Mouse (Mus musculus): ENCODE data around the gene Ccdc86.

Ccdc86 gene

DNA sequence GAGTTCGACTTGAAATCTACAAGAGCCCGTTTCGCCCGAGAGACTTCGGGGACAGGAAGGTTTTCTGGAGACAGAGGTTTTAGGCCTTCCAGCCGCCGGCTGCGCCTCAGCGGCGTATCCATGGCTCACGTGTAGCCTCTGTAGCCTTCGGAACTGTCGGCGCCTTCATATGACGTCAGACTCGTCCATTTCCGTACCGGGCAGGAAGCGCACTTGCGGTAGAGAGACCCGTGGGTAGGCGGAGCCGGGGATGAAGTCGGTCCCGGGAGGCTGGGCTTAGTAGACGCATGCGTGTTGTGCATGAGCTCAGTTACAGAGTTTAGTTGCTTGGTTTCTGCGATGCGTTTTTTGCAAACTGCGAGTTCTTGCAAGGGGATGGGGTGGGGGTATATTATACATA lies at the start of gene Ccdc86:
Gene Ccdc86, minus strand, starts transcription at position 155 of the 400 bp plus-strand sequence.
- DNase-seq (ENCODE audit: low spot score in 2 of 2), result peak; percentile 81 to 93

DNA sequence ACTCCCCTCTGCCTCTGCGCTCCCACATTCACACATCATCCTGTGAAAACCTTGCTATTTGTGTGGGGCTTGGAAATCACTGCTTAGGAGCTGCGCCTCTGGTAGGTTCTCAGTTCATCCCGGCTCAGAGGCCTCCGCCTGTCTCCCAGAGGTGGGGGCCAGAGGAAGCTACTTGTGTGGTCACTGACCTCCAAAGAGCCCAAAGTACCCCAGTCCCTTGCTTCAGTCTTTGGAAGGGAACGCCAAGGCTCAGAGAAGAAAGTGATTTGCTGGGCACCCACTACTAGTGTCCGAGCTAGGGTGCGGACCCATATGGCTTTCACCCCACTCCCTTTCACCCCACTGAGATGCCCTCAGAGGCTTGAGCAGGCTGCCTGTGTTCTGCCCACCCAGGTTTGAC lies 44.1 kb upstream of the Ccdc86 start, which contains the start of gene Ms4a15:
Gene Ms4a15, minus strand, starts transcription at position 101 of the 400 bp plus-strand sequence.
- DNase-seq (ENCODE audit: low spot score in 2 of 2), result no peak

DNA sequence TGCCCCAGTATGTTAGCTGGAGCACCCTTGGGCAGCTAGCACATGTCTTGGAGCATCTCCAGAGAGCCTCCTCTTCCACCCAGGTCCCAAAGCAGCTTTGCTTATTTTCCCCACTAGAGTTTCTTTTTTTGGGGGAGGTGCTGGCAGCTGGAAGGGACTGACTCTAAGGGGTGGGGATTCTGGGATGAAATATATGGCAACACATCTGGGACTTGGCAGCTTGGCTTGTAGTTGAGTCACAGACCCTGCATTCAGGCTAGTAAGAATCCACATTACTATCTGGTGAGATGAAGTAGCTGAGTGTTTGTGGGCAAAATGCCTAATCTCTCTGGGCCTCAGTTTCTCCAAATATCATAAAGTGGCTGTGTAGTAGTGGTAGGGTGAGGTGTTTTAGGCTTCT lies 42.8 kb upstream of the Ccdc86 start:
- no peak for DNase-seq (ENCODE audit: low spot score in 2 of 2)

DNA sequence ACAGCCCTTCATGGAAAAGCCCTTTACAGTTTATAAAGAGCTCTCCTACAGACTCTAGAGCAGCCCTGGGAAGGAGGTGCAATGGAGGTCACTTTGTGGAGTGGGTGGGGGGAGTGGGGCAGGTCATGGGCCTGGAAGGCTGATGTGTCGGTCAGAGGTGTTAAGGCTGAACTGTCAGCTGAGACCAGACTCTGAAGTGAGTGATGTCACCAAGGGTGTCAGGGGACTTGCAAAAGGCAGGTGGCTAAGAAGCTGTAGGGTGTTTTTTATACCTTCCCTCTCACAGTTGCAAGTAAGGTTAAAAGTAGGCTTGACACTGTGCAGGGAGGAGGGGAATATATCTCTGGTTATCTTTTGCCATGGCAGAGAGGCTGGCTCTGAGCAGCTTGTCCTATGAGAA lies 41.7 kb upstream of the Ccdc86 start:
- DNase-seq (ENCODE audit: low spot score in 2 of 2), result no peak

DNA sequence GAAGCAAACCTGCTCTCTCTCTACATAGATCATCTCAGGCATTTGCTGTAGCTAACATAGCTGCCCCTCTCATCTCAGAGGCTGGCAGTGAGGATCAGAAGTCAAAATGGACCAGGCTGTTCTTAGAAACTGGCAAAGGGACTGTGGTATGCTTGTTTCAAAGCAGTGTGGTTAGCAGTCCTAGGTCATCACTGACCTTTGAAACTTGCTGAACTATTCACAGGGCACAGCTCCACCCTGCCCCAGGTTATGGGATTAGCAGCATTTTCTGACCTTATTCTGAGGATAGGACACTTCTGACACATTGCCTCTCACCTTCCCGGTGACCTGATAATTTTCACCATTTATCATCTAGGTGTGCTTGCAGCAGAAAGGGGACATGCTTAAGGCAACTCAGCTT lies 39.5 kb upstream of the Ccdc86 start:
- DNase-seq (ENCODE audit: low spot score in 2 of 2), result no peak

DNA sequence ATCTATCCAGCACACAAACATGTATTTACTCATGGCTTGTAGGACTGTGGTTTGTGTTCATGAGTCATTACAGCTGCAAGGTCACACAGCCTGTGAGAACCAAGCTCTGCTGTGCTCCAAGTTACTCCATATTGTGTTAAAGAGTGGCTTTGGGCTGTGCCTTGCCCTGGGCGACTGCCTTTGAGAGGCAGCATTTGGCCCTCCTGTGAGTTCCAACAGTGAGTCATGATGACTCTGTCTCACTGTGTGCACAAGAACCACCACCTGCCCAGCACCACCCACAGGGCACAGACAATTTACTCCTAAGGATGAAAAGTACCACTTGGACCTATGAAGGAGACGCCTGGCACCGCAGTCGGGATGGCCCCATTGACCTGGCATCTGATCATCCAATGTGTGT lies 36.8 kb upstream of the Ccdc86 start:
- no peak for DNase-seq (ENCODE audit: low spot score in 2 of 2)

DNA sequence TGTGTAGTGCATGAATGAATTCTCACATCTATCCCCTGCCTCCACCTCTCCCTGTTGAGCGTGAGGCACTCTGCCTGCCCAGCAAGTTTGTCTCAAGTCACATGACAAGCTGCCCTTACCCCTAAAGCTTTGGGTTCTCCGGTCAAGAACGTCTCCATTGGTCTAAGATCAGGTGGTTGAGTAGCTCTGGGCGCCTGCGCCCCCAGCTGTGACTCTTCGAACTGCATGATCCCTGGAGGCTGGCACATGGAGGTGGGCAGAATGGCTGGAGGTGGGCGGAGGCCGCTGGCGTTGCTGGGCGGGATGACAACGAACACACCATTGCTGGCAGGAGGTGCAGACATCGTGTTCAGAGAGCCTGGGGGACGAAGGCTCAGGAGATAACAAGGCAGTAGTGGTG lies 35.5 kb upstream of the Ccdc86 start:
- DNase-seq (ENCODE audit: low spot score in 2 of 2), result no peak

DNA sequence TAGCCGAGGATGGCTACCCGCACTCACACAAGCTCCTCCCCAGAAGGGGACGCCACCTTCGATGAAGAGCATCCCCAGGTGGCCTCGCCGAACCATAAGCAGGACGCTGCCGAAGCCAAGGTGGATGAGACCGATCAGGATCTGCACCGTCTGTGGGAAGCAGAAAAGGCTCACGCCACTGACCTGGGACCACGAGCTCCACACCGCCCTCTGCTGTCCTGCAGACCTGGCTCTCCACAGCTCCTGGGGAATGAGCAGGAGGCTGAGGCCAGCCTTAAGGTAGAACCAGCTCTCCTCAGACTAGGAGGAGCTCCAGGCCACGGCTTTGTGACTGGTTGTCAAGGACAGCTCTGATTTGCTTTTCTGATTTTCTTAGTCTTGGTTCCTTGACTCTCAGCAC lies 34.1 kb upstream of the Ccdc86 start:
- peak in 1 of 2 experiments; percentile 28 for DNase-seq (ENCODE audit: low spot score in 2 of 2)

DNA sequence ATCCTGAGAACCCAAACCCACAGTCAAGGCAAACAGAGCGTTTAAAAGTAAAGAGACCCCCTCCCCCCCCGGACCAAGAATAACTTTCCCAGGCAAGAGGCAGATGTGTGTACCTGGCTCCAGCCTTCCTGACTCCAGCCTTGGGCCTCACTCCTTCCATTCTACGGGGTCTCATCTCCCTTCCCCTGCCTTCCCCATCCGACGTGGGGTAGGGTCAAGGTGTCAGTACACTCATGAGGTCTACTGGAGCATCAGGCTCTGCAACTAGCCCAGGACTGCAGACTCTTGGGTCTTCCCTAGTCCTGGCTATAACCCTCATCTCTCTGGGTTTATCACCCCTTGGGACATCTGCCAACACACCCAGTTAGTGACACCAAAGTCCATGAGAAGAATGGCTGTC lies 31.1 kb upstream of the Ccdc86 start:
- no peak for DNase-seq (ENCODE audit: low spot score in 2 of 2)

DNA sequence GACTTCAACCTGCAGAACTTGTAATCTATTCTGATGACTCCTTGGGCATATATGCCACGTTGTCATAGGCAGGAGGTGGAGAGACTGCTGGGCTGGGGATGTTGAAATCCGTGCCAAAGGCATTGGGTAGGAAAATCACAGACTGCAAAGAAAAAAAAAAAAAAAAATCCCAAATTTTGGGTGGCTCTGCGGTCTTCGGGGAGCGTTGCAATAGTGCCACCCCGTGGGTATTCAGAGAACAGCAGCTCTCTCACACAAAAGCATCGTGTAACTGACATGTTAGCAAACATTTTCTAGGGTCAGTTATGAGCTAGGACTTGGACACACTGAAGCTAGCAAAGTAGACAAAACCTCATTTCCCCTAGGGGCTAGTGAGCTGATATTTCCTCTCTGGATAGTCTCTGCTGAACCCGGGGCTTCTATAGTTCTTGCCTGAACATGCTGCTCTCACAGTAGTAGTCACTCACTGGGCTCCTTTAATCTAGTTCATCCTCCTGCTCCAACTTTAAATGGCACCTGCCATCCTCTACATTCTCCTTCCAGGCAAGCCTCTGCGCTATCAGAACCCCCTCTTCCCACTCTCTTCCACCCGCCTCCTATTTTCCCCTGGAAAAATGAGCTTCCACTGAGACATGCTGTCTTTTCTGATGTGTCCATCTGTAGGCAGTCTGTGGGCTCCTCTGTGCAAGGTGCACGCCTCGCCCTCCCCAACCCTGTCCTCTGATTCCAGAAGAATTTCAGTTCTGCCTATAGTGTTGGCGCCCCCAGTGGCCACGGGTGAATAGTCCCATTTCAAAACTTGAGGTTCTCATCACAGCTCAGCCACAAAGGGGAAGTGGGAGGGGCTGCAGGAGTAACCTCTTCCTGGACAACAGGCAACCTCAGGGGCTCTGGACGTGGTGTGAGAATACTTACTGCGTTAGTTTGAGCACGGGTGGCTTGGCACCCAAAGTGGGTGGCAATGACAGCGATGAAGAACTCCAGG lies 30.4 kb upstream of the Ccdc86 start:
- peak; percentile 73 to 83 for DNase-seq (ENCODE audit: low spot score in 2 of 2)

DNA sequence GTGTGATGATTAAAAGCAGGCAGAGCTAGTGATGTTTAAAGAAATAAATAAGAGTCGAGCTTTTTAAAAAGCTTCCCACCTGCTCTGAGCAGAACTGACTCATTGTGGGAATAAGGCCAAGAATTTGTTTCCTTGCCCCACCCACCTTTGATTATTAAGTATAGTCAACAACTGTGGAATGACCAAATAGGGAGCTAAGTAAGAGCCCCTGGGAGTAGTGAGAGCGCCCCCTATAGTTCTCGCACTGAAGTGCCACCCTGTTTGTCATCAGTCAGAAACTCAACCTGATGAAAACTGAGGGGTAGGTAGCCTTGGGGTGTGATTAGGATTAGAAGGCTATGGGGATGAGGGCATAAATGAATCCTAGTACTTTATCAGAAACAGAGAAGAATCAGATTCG lies 27.3 kb upstream of the Ccdc86 start:
- no peak for DNase-seq (ENCODE audit: low spot score in 2 of 2)

DNA sequence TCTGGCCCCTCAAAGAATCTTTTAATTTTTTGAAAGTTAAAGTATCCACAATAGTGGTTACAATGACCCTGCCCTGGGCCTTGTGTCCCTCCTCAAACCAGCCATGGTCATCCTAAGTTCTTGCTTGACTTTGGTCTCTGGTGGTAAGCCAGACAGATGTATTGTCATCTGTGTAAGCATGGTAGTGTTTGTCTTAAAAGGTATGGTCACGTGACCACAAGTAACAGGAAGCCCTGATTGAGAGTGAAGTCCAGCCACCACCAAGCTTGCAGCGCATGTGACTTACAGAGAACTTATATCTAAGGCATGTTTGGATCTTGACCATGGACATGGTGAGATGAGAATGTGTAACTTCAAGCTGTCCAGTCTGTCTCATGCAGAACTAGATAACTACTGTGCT lies 26.1 kb upstream of the Ccdc86 start:
- DNase-seq (ENCODE audit: low spot score in 2 of 2), result no peak

DNA sequence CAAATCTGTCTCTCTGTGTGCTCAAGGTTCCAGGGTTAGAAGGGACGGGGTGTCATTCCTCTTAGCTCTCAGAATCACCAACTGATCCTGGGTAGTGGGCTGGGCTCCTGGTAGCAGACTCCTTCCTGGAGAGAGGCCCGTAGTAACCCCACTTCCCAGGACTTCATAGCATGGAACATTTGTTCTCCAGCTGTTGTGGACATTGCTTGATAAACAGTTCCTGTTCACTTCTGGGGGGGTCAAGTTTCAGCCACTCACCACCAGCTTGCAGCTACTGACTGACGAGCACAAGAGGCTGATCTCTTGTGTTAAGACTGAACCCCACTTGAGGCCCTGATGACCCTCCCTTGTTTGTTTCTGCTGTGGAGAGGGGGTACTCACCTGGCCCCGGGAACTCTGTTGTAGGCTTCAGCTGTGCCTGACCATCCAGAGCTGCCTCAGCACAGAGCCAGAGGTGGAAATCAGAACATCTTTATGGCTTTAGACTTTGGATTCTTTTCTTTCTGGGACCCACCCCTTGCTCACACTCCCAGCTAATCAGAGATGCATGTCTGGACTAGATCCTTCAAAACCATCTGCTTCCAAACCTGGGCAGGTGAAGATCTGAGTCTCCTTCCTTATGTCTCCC lies 25.3 kb upstream of the Ccdc86 start, which contains the start of gene Ms4a10:
Gene Ms4a10, minus strand, starts transcription at position 433 of the 628 bp plus-strand sequence.
- no peak for DNase-seq (ENCODE audit: low spot score in 2 of 2)

DNA sequence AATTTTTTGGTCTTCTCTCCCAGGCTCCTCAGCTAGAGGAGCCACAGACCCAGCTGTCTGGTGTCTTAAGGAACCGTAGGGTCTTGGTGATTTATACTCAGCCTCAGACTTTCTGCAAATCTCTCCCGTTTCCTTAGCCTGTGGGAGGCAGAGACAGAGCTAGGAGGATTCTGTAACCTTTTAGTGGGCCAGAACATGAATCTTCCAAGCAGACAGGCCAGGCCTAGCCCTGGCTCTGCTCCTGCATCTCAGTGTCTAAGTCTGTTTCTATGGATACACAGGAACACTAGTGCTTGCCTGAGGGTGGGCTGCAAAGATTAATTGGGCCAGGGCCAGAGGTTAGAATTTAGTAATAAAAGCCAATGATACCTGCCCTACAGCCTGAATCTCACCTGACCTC lies 24.1 kb upstream of the Ccdc86 start:
- no peak for DNase-seq (ENCODE audit: low spot score in 2 of 2)

DNA sequence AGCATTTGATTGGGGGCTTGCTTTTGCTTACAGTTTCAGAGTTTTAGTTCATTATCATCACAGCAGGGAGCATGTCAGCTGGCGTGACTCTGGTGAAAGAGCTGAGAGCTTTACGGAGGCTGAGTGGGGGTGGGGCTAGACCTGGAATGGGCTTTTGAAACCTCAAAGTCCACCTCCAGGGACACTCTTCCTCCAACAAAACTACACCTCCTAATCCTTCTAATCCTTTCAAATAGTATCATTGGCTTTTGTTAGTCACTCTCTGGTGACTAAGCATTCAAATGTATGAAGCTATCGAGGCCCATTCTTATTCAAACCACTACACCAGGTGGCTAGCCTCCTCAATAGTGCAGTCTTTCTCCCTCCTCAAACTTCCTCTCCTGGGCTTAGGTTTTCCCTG lies 23.6 kb upstream of the Ccdc86 start:
- DNase-seq (ENCODE audit: low spot score in 2 of 2), result no peak

DNA sequence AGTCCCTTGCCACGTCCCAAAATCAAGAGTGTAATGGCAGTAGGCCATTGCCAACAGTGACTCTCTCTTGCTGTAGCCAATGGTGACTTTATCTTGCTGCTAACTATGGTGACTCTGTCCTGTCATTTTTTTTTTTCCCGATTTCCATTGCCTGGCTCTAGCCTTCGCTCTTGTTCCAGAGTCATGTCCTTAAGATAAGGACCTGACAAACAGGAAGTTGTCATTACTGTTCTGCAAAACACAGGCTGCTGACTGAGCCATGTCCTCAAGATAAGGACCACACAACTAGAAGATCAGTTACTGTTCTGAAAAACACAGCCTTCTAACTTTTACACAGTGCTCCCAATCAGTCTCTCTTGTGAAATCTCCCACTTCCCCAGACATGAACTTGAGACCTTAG lies 21.4 kb upstream of the Ccdc86 start:
- DNase-seq (ENCODE audit: low spot score in 2 of 2), result no peak

DNA sequence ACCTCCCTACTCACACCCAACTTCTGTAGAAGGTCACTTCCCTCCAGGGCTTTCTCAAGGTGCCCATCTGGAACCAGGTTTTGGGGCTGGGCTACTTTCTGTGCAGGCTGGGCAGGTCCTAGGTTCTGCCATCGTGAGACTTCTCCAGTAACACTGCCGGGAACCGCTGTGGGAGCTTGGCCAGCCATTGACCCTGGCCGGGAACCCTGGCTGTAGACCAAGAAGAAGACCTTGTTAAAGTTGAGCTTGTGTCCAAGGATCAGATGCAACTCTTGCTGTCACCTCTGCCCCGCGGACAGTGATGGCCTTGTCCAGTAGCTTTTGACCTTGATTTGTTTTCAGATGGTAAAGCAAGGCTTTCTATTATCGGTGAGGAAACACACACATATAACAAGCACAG lies 19.5 kb upstream of the Ccdc86 start:
- no peak for DNase-seq (ENCODE audit: low spot score in 2 of 2)

DNA sequence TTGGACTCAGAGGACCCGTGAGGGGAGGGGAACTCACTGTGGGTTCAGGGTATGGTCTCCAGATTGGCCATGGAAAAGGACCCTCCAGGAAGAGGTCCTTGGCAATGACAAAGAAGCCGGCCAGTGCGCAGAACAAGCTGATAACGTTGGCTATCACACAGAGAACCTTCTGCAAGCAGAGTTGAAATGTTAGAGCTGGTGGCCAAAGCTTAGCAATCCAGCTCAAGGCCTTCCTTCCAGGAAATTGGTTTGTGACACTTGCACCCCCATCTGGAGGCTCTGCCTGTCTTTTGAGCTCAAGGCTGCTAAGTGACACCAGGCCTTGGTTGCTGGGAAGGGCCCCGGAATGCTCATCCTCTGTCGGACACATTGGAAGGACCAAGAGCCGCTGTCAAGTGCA lies 16.7 kb upstream of the Ccdc86 start:
- no peak for DNase-seq (ENCODE audit: low spot score in 2 of 2)

DNA sequence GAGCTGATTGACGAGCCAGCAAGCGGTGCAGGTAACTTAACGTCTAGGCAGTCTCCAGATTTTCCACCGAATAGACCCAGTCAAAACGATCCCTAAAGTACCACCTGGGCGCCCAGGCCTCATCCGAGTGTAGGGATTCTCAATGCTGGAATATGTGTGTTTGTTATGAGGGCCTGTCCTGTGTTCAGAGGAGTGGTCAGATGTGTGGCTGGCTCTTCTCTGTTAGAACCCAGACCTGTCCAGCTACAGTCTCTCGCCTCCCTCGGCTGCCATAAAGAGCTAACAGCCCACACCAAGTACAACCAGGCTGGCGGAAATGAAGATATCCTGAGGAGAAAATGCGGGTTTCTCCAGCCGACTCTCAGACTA lies 10.9 kb upstream of the Ccdc86 start:
- DNase-seq (ENCODE audit: low spot score in 2 of 2), result no peak

DNA sequence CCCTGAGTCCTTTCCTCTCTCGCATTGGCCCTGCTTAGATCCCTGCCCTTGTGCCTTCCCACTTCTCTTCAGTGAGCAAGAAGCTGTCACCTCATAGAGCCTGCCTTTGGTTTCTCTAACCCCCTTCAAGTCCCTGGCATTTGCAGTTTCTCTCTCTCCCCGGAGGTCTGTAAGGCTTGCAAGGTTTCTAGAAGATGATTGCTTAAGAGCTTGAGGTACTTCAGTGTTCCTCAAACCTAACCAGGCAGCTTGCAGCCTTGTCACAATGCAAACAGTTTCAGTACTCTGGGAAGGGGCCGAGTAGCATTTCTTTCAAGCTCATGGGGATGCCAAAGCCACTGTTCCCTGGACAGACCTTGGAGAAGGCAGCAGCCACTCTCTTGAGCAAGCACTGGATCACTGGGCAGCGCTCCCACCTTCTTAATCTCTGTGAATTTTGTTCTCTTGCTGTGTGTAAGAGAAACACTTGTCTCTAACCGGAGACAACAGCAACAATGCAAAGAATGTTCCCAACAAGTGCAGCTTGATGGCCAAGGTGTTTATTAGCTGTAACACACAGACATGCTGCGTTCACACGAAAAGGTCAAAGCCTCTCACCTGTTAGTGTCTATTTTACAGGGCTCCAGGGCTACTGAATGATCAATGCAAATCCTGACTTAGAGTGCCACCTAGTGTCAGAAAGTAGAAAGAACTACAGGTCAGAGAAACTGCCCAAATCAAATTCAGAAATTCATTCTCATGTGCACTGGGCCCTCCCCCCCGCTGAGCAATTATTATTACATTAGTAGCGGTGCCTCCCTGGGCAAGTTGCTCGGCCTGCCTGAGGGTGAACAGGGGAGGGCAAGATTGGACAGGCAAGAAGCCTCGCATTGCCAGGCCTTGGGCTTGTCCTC lies 10.3 kb upstream of the Ccdc86 start:
- peak in 1 of 2 experiments; percentile 29 for DNase-seq (ENCODE audit: low spot score in 2 of 2)

DNA sequence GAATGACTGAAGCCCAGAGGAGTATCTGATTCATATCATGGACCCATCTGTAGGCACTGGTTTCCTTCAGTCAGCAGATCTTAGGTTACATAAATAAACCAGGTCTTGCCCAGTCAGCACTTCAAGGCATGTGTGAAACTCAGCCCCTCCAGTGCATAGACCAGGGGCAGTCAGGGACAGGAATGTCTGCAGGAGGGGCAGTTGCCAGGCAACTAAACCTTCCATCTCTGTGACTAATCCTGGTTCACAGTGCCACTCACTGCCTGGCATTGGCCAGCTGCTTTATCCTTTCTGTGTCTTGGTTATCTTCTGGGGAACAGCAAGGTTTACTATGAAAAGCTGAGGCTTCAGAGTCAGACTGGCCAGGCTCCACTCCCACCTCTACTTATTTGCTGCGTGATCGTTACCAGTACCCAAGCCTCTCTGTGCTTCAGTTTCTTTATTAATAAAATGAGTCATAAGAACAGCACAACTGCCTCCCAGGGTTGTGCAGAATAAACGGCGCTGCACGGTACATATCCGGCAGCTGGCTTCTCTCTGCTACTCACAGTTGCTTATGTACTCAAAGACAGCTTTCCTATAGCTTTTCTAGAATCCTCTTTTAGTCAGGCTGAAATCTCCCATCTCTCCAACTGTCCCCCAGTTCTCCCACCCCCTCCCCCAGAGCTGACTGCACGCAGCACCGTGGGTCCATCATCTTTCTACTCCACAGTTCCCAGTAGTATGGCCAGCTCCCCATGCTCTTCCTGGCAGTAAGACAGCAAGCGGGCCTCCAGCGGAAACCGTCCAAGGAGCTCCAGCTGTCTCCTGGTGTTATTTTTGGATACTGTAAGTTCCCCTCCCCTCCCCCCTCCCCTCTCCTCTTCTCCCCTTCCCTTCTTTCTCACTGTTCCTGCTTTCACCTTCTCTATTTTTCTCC lies 3.2 kb upstream of the Ccdc86 start:
- DNase-seq (ENCODE audit: low spot score in 2 of 2), result no peak
